Mouse (Mus musculus) kidney, adult 2 months (tissue): ENCODE results near the gene Tor1aip1.
A peak's percentile ranks its signal among the peaks of the same experiment; 100 is the strongest.

Source experiments
- CTCF ChIP-seq: fragments of 200-500 bp; conservative IDR thresholded peaks from 2 replicates; pipeline ENCODE4 v1.5.1; 2011; ENCODE audit warnings: low read depth, mild to moderate bottlenecking, control low read depth, low read length, moderate library complexity, mixed read lengths; ENCODE audit not compliant: insufficient read depth, insufficient read length
- POLR2A ChIP-seq: fragments of 200-500 bp; IDR thresholded peaks from one replicate; pipeline ENCODE4 v1.6.1; 2011; ENCODE audit warnings: low read depth, low read length, control low read depth

GRCm38 (mm10) chr1:155973068-155973718 lies 63.1 kb downstream of the Tor1aip1 start, which contains the start of gene Cep350:
- TF ChIP-seq CTCF (no peak), POLR2A (peak; percentile 52)
